Mouse (Mus musculus): ENCODE data around the gene Grap. TPM values are rescaled to one million over a fixed set of nuclear protein-coding genes. Genes with fewer than 3 reads are reported as not detected.

The Grap gene
- polyA plus RNA-seq, 1 experiment, result 0.06 TPM

- TF ChIP-seq POLR2AphosphoS2 (IDR thresholded peaks at IDR 0.05; ENCODE audit: insufficient read length, low read depth) (no peak), TCF3 (IDR thresholded peaks at IDR 0.05; ENCODE audit: insufficient read length, low read depth) (no peak), TCF12 (IDR thresholded peaks at IDR 0.05; ENCODE audit: insufficient read depth, poor library complexity, severe bottlenecking) (no peak), MYOD1 (IDR thresholded peaks at IDR 0.05; ENCODE audit: control insufficient read depth in 1 of 3, insufficient read length in 2 of 3, low read depth in 2 of 3) (no peak), SRF (IDR thresholded peaks at IDR 0.05; ENCODE audit: control insufficient read depth, insufficient read length, low read depth) (no peak)
- Histone ChIP-seq H3ac (ENCODE audit: control insufficient read depth, insufficient read length) (no peak overlapping the region), H3K79me2 (ENCODE audit: control insufficient read depth, insufficient read depth) (no peaks in the 10 kb centered on the region), H3K36me3 (ENCODE audit: control insufficient read depth, insufficient read depth) (no peaks in the 10 kb centered on the region), H3K27me3 (ENCODE audit: control insufficient read depth, insufficient read depth, insufficient read length) (no peaks in the 10 kb centered on the region), H3K4me2 (ENCODE audit: low read depth) (no peak overlapping the region), H3K4me3 (no peak overlapping the region)
These were observed 2.6 kb downstream of the Grap start for GRCm38 (mm10) chr11:61655649-61656048.

DNA sequence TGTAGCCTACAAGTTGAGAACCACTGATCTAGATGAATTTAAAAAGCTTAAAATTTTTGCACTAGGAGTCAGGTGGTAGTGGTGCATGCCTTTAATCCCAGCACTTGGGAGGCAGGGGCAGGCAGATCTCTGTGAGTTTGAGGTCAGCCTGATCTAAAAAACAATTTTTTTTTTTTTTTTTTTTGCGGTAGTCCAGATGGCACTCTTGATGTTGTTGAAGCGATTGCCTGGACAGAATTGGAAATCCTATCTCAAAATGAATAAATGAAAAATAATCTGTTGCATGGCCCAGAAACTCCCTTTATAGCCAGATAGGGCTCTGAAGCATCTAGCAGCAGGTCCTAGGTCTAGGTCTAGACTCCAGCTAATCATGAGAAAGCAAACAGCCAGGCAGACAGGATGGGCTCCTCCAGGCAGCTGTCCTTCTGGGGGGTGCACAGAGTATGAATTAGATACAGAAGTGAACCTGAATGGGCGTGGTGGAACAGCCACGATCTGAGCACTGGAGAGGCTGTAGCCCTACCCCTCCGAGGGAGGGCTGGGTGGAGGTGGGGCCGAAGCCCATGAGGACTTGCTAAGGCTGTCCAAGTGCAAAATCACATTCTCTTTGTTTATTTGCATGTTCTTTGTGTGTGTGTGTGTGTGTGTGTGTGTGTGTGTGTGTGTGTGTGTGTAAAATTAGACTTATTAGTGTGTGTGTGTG lies 3.2 kb downstream of the Grap start:
- Histone ChIP-seq H3ac (ENCODE audit: control insufficient read depth, insufficient read length) (no peak overlapping the region), H3K27me3 (ENCODE audit: control insufficient read depth, insufficient read depth, insufficient read length) (peaks cover 5% of the 10 kb centered on the region), H3K36me3 (ENCODE audit: control insufficient read depth, insufficient read depth) (no peaks in the 10 kb centered on the region), H3K79me2 (ENCODE audit: control insufficient read depth, insufficient read depth) (no peaks in the 10 kb centered on the region), H3K4me2 (ENCODE audit: low read depth) (no peak overlapping the region), H3K4me3 (no peak overlapping the region)
- TF ChIP-seq MYOG (IDR thresholded peaks at IDR 0.05; ENCODE audit: control insufficient read depth in 1 of 3, insufficient read depth in 1 of 3, insufficient read length in 2 of 3, low read depth in 2 of 3) (no peak), SRF (IDR thresholded peaks at IDR 0.05; ENCODE audit: control insufficient read depth, insufficient read length, low read depth) (no peak), POLR2AphosphoS2 (IDR thresholded peaks at IDR 0.05; ENCODE audit: insufficient read length, low read depth) (no peak), USF1 (IDR thresholded peaks at IDR 0.05; ENCODE audit: low read depth) (no peak), REST (IDR thresholded peaks at IDR 0.05; ENCODE audit: insufficient read depth, insufficient read length) (no peak), CEBPB (IDR thresholded peaks at IDR 0.05; ENCODE audit: insufficient read depth, poor library complexity, severe bottlenecking) (no peak), MAX (IDR thresholded peaks at IDR 0.05; ENCODE audit: low read depth) (no peak), TCF3 (IDR thresholded peaks at IDR 0.05; ENCODE audit: insufficient read length, low read depth) (no peak), POLR2A (IDR thresholded peaks at IDR 0.05; ENCODE audit: insufficient read length, low read depth) (no peak), E2F4 (IDR thresholded peaks at IDR 0.05; ENCODE audit: insufficient read depth) (no peak), MYOD1 (IDR thresholded peaks at IDR 0.05; ENCODE audit: control insufficient read depth in 1 of 3, insufficient read length in 2 of 3, low read depth in 2 of 3) (no peak), TCF12 (IDR thresholded peaks at IDR 0.05; ENCODE audit: insufficient read depth, poor library complexity, severe bottlenecking) (no peak)

- no peak overlapping the region for H3K4me3 ChIP-seq
- H3K79me2 ChIP-seq (ENCODE audit: control insufficient read depth, insufficient read depth), result no peaks in the 10 kb centered on the region
- no peak overlapping the region for H3K4me2 ChIP-seq (ENCODE audit: low read depth)
- H3ac ChIP-seq (ENCODE audit: control insufficient read depth, insufficient read length), result no peak overlapping the region
- H3K36me3 ChIP-seq (ENCODE audit: control insufficient read depth, insufficient read depth), result no peaks in the 10 kb centered on the region
- peaks cover 6% of the 10 kb centered on the region for H3K27me3 ChIP-seq (ENCODE audit: control insufficient read depth, insufficient read depth, insufficient read length)
- TF ChIP-seq MAX (IDR thresholded peaks at IDR 0.05; ENCODE audit: low read depth), result no peak
- TF ChIP-seq SRF (IDR thresholded peaks at IDR 0.05; ENCODE audit: control insufficient read depth, insufficient read length, low read depth), result no peak
- TF ChIP-seq TCF12 (IDR thresholded peaks at IDR 0.05; ENCODE audit: insufficient read depth, poor library complexity, severe bottlenecking), result no peak
- TF ChIP-seq USF1 (IDR thresholded peaks at IDR 0.05; ENCODE audit: low read depth), result no peak
- no peak for TF ChIP-seq POLR2AphosphoS2 (IDR thresholded peaks at IDR 0.05; ENCODE audit: insufficient read length, low read depth)
- no peak for TF ChIP-seq POLR2A (IDR thresholded peaks at IDR 0.05; ENCODE audit: insufficient read length, low read depth)
- TF ChIP-seq CEBPB (IDR thresholded peaks at IDR 0.05; ENCODE audit: insufficient read depth, poor library complexity, severe bottlenecking), result no peak
- no peak for TF ChIP-seq MYOG (IDR thresholded peaks at IDR 0.05; ENCODE audit: control insufficient read depth in 1 of 3, insufficient read depth in 1 of 3, insufficient read length in 2 of 3, low read depth in 2 of 3)
- no peak for TF ChIP-seq TCF3 (IDR thresholded peaks at IDR 0.05; ENCODE audit: insufficient read length, low read depth)
- no peak for TF ChIP-seq MYOD1 (IDR thresholded peaks at IDR 0.05; ENCODE audit: control insufficient read depth in 1 of 3, insufficient read length in 2 of 3, low read depth in 2 of 3)
- TF ChIP-seq E2F4 (IDR thresholded peaks at IDR 0.05; ENCODE audit: insufficient read depth), result no peak
- TF ChIP-seq REST (IDR thresholded peaks at IDR 0.05; ENCODE audit: insufficient read depth, insufficient read length), result no peak
These were observed 4.4 kb downstream of the Grap start for GRCm38 (mm10) chr11:61657432-61657831.

DNA sequence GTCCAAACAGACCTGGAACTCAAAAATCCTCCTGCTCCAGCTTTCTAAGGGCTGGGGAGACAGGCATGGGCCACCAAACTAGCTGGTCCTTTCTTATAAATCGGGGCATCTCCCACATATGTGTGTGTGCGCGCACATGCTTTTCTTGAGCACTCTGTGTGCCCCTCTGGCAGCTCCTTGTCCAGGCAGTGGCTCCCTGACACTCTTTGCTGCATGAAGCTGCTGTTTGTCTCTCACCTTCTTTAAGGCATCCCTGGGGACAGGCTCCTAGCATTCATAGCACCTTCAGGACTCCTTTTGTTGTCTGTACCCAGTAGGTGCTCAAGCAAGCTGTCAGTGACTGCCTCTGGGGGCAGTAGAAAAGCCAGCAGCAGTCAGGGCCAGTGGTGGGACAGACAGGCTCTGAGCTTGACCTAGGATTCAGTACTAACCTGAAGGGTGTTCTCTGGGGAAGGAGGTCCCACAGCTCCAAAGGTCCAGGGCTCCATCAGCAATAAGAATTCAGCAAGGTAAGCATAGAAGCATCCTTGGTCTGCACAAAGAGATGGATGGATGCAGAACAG lies 5.4 kb downstream of the Grap start:
- no peaks in the 10 kb centered on the region for H3K36me3 ChIP-seq (ENCODE audit: control insufficient read depth, insufficient read depth)
- TF ChIP-seq MYOG (IDR thresholded peaks at IDR 0.05; ENCODE audit: control insufficient read depth in 1 of 3, insufficient read depth in 1 of 3, insufficient read length in 2 of 3, low read depth in 2 of 3) (no peak), POLR2AphosphoS2 (IDR thresholded peaks at IDR 0.05; ENCODE audit: insufficient read length, low read depth) (no peak), USF1 (IDR thresholded peaks at IDR 0.05; ENCODE audit: low read depth) (no peak), SRF (IDR thresholded peaks at IDR 0.05; ENCODE audit: control insufficient read depth, insufficient read length, low read depth) (no peak), MYOD1 (IDR thresholded peaks at IDR 0.05; ENCODE audit: control insufficient read depth in 1 of 3, insufficient read length in 2 of 3, low read depth in 2 of 3) (no peak), REST (IDR thresholded peaks at IDR 0.05; ENCODE audit: insufficient read depth, insufficient read length) (no peak), TCF12 (IDR thresholded peaks at IDR 0.05; ENCODE audit: insufficient read depth, poor library complexity, severe bottlenecking) (no peak), TCF3 (IDR thresholded peaks at IDR 0.05; ENCODE audit: insufficient read length, low read depth) (no peak), MAX (IDR thresholded peaks at IDR 0.05; ENCODE audit: low read depth) (no peak), CEBPB (IDR thresholded peaks at IDR 0.05; ENCODE audit: insufficient read depth, poor library complexity, severe bottlenecking) (no peak), E2F4 (IDR thresholded peaks at IDR 0.05; ENCODE audit: insufficient read depth) (no peak), POLR2A (IDR thresholded peaks at IDR 0.05; ENCODE audit: insufficient read length, low read depth) (no peak)
- H3K79me2 ChIP-seq (ENCODE audit: control insufficient read depth, insufficient read depth), result no peaks in the 10 kb centered on the region
- H3K4me3 ChIP-seq, result no peak overlapping the region
- H3K27me3 ChIP-seq (ENCODE audit: control insufficient read depth, insufficient read depth, insufficient read length), result peaks cover 10% of the 10 kb centered on the region
- no peak overlapping the region for H3K4me2 ChIP-seq (ENCODE audit: low read depth)
- H3ac ChIP-seq (ENCODE audit: control insufficient read depth, insufficient read length), result no peak overlapping the region

Data from myocyte (in vitro differentiated cells).